Mouse (Mus musculus): ENCODE measurements around the gene Gm10518. TPM values are rescaled to one million over a fixed set of nuclear protein-coding genes. Genes with fewer than 3 reads are reported as not detected.

Gm10518 gene
- polyA plus RNA-seq, 1 experiment: not detected

- no peak overlapping the region for H3K4me3 ChIP-seq (replicated peaks; ENCODE audit: control insufficient read depth, low read depth, low read length)
- H3K4me1 ChIP-seq (ENCODE audit: control insufficient read depth, insufficient read depth, low read length): peaks cover 2% of the 10 kb centered on the region
- 55% methylated on average over 3 of the region's 3 CpGs for WGBS
- TF ChIP-seq POLR2A (IDR thresholded peaks at IDR 0.05; ENCODE audit: borderline replicate concordance, control insufficient read depth, low read depth, low read length): no peak
- no peak for TF ChIP-seq CTCF (IDR thresholded peaks at IDR 0.05; ENCODE audit: control insufficient read depth, insufficient read depth, low read length)
- no peak overlapping the region for H3K27ac ChIP-seq (ENCODE audit: control insufficient read depth, insufficient read depth, low read depth, low read length, poor library complexity)
Measured at GRCm38 (mm10) chr1:179843981-179844380, 40.8 kb downstream of the Gm10518 start.

- WGBS: 14% methylated on average over 5 of the region's 5 CpGs
- peaks cover 2% of the 10 kb centered on the region for H3K4me1 ChIP-seq (ENCODE audit: control insufficient read depth, insufficient read depth, low read length)
- no peak overlapping the region for H3K27ac ChIP-seq (ENCODE audit: control insufficient read depth, insufficient read depth, low read depth, low read length, poor library complexity)
- H3K4me3 ChIP-seq (replicated peaks; ENCODE audit: control insufficient read depth, low read depth, low read length): no peak overlapping the region
- TF ChIP-seq POLR2A (IDR thresholded peaks at IDR 0.05; ENCODE audit: borderline replicate concordance, control insufficient read depth, low read depth, low read length) (no peak), CTCF (IDR thresholded peaks at IDR 0.05; ENCODE audit: control insufficient read depth, insufficient read depth, low read length) (peak; percentile 81)
Measured at GRCm38 (mm10) chr1:179844894-179845293, 41.7 kb downstream of the Gm10518 start.

- no peak for TF ChIP-seq POLR2A (IDR thresholded peaks at IDR 0.05; ENCODE audit: borderline replicate concordance, control insufficient read depth, low read depth, low read length)
- TF ChIP-seq CTCF (IDR thresholded peaks at IDR 0.05; ENCODE audit: control insufficient read depth, insufficient read depth, low read length): no peak
- H3K4me1 ChIP-seq (ENCODE audit: control insufficient read depth, insufficient read depth, low read length): peaks cover 2% of the 10 kb centered on the region
- no peak overlapping the region for H3K27ac ChIP-seq (ENCODE audit: control insufficient read depth, insufficient read depth, low read depth, low read length, poor library complexity)
- 81% methylated on average over 16 of the region's 16 CpGs for WGBS
- H3K4me3 ChIP-seq (replicated peaks; ENCODE audit: control insufficient read depth, low read depth, low read length): no peak overlapping the region
Measured at GRCm38 (mm10) chr1:179845832-179846499, 42.8 kb downstream of the Gm10518 start.

- H3K27ac ChIP-seq (ENCODE audit: control insufficient read depth, insufficient read depth, low read depth, low read length, poor library complexity): no peak overlapping the region
Measured at GRCm38 (mm10) chr1:179847173-179847572, 44.0 kb downstream of the Gm10518 start.

GRCm38 (mm10) chr1:179847759-179848389 lies 44.7 kb downstream of the Gm10518 start:
- TF ChIP-seq POLR2A (IDR thresholded peaks at IDR 0.05; ENCODE audit: borderline replicate concordance, control insufficient read depth, low read depth, low read length) (no peak), CTCF (IDR thresholded peaks at IDR 0.05; ENCODE audit: control insufficient read depth, insufficient read depth, low read length) (peak; percentile 85)
- WGBS: 12% methylated on average over 20 of the region's 20 CpGs
- H3K27ac ChIP-seq (ENCODE audit: control insufficient read depth, insufficient read depth, low read depth, low read length, poor library complexity): no peak overlapping the region

More at GRCm38 (mm10) chr1:179847173-179847572, 44.0 kb downstream of the Gm10518 start:
- WGBS: 13% methylated on average over 7 of the region's 7 CpGs
- peaks cover 2% of the 10 kb centered on the region for H3K4me1 ChIP-seq (ENCODE audit: control insufficient read depth, insufficient read depth, low read length)
- no peak overlapping the region for H3K4me3 ChIP-seq (replicated peaks; ENCODE audit: control insufficient read depth, low read depth, low read length)
- TF ChIP-seq POLR2A (IDR thresholded peaks at IDR 0.05; ENCODE audit: borderline replicate concordance, control insufficient read depth, low read depth, low read length): no peak

GRCm38 (mm10) chr1:179853421-179853820 lies 50.2 kb downstream of the Gm10518 start:
- H3K4me1 ChIP-seq (ENCODE audit: control insufficient read depth, insufficient read depth, low read length): no peaks in the 10 kb centered on the region; the same call in 1 of the 2 replicates

More at GRCm38 (mm10) chr1:179847759-179848389, 44.7 kb downstream of the Gm10518 start:
- Histone ChIP-seq H3K4me3 (replicated peaks; ENCODE audit: control insufficient read depth, low read depth, low read length) (no peak overlapping the region), H3K4me1 (ENCODE audit: control insufficient read depth, insufficient read depth, low read length) (no peaks in the 10 kb centered on the region)

More at GRCm38 (mm10) chr1:179853421-179853820, 50.2 kb downstream of the Gm10518 start:
- no peak overlapping the region for H3K27ac ChIP-seq (ENCODE audit: control insufficient read depth, insufficient read depth, low read depth, low read length, poor library complexity)
- H3K4me3 ChIP-seq (replicated peaks; ENCODE audit: control insufficient read depth, low read depth, low read length): no peak overlapping the region
- peak; percentile 79 for TF ChIP-seq CTCF (IDR thresholded peaks at IDR 0.05; ENCODE audit: control insufficient read depth, insufficient read depth, low read length)
- TF ChIP-seq POLR2A (IDR thresholded peaks at IDR 0.05; ENCODE audit: borderline replicate concordance, control insufficient read depth, low read depth, low read length): no peak
- 25% methylated on average over 4 of the region's 4 CpGs for WGBS

Other genes with a start within 250 kb of the Gm10518 start
- 2.3 and 4.5 TPM in 2 replicates for gene Sccpdh, start 135.2 kb upstream of the Gm10518 start, polyA plus RNA-seq (2011; ENCODE audit: insufficient read depth, insufficient read length, low replicate concordance, missing spikeins)
- gene Kif28, start 58.1 kb upstream of the Gm10518 start, polyA plus RNA-seq (2011; ENCODE audit: insufficient read depth, insufficient read length, low replicate concordance, missing spikeins): not detected in 2 replicates
- 21.7 and 41.3 TPM in 2 replicates for gene Ahctf1, start 304 bp downstream of the Gm10518 start, polyA plus RNA-seq (2011; ENCODE audit: insufficient read depth, insufficient read length, low replicate concordance, missing spikeins)
- gene Cdc42bpa, start 157.1 kb downstream of the Gm10518 start, polyA plus RNA-seq (2011; ENCODE audit: insufficient read depth, insufficient read length, low replicate concordance, missing spikeins): 5.1 and 8.7 TPM in 2 replicates